Mouse (Mus musculus) forebrain, embryonic 11.5 days (tissue): ENCODE measurements around the gene Trip6. TPM values are rescaled to one million over a fixed set of nuclear protein-coding genes. Genes with fewer than 3 reads are reported as not detected.

Source experiments
- ATAC-seq: fragments of 200-750 bp; cut with Nextera tagmentation; replicated peaks from 2 replicates; pipeline ENCODE4 v1.8.0; 2017; ENCODE audit warnings: moderate TSS enrichment; ENCODE audit not compliant: low FRiP score
- DNase-seq: peaks from one replicate; pipeline ENCODE4 v3.0.0-alpha.2; 2017; ENCODE audit warnings: low spot score
- H3K27ac ChIP-seq: fragments of 300-500 bp; sonication (generic); 2 replicates; pipeline ENCODE4 v1.5.1; 2014; ENCODE audit warnings: low read depth, low read length
- H3K27me3 ChIP-seq: fragments of 300-500 bp; sonication (generic); 2 replicates; pipeline ENCODE4 v1.6.1; 2014; ENCODE audit warnings: mild to moderate bottlenecking, low read length, mixed read lengths; ENCODE audit not compliant: control insufficient read depth, insufficient read depth
- H3K36me3 ChIP-seq: fragments of 300-500 bp; sonication (generic); 2 replicates; pipeline ENCODE4 v1.6.1; 2014; ENCODE audit warnings: mild to moderate bottlenecking, low read length, moderate library complexity, mixed read lengths; ENCODE audit not compliant: control insufficient read depth, insufficient read depth
- H3K4me1 ChIP-seq: fragments of 300-500 bp; sonication (generic); replicated peaks from 2 replicates; pipeline ENCODE4 v1.6.1; 2014; ENCODE audit warnings: low read length, mixed read lengths; ENCODE audit not compliant: control insufficient read depth, insufficient read depth
- H3K4me2 ChIP-seq: fragments of 300-500 bp; sonication (generic); 2 replicates; pipeline ENCODE4 v1.6.1; 2014; ENCODE audit warnings: low read depth, mild to moderate bottlenecking, low read length, moderate library complexity, mixed read lengths; ENCODE audit not compliant: severe bottlenecking
- H3K4me3 ChIP-seq: fragments of 300-500 bp; sonication (generic); 2 replicates; pipeline ENCODE4 v1.5.1; 2014; ENCODE audit warnings: low read depth, low read length
- H3K9ac ChIP-seq: fragments of 300-500 bp; sonication (generic); 2 replicates; pipeline ENCODE4 v1.6.1; 2014; ENCODE audit warnings: low read length
- H3K9me3 ChIP-seq: fragments of 300-500 bp; sonication (generic); 2 replicates; pipeline ENCODE4 v1.6.1; 2016; ENCODE audit warnings: low read length, mixed read lengths; ENCODE audit not compliant: control insufficient read depth
- WGBS: fragments of 180-500 bp; shearing (Covaris S2); extraction: QIAGEN DNeasy Blood & Tissue Kit; methylation state at CpG from one replicate; pipeline ENCODE4 v1.1.7; 2014; 5-methylcytosine and 5-hydroxymethylcytosine counted together
- polyA plus RNA-seq: library from polyadenylated mRNA; unstranded; fragments of >200 nt; fragmentation: Nextera tagmentation; extraction: Ambion mirVana; gene quantifications from 2 replicates; pipeline ENCODE4 v1.2.1, GENCODE M21; 2014

Gene Trip6
- polyA plus RNA-seq, 1 experiment from 2014 or later = 50.1 TPM

DNA sequence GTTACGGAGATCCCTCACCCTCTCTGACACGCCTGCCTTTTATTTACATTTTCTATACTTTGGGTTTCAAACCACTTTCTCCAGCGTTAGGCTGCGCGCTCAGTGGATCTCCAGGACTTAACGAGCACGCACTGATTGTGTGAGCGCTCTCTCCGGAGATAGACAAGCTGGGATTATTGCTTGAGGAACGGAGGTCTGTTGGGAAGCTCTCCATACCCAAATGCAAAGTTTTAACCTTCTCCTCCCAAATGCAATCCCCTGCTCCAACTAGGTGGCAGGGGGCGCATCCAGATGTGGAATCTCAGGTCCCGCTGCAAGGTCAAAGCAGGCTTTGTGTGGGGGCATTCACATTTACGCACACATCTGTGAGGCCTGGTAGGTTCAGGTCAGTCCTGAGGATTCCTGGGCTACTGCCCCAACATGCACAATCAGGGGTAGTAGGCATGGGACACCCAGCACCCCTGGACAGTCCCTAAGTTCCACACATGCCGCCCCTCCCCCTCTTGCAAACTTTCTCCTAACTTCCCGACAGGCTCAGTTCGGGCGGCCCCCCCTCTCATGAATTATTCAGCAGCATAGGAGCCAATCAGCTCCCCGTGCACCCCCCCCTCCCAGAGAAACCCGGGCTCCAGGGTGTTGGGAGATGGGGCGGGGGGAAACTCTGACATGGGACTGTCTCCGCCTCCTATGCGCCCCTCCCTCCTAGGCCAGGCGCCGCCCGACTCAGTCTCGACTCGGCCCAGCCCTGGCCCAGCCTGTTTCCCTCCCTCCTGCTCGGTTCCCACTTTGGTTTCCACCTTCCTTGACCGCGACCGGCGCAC is 35.4 kb upstream of the Trip6 start, which contains the start of gene Ephb4:
Gene Ephb4, plus strand, starts transcription at position 726 of the 821 bp plus-strand sequence.
- Histone ChIP-seq H3K9me3 (no peaks in the 10 kb centered on the region), H3K4me2 (peak within 1 kb of the TSS; percentile 90), H3K27ac (peak within 1 kb of the TSS; percentile 81), H3K4me1 (peaks cover 22% of the 10 kb centered on the region), H3K36me3 (peaks cover 2% of the 10 kb centered on the region; the same call in 1 of the 2 replicates), H3K9ac (peak within 1 kb of the TSS; percentile 97), H3K4me3 (peak within 1 kb of the TSS; percentile 88), H3K27me3 (no peaks in the 10 kb centered on the region)
- peak; percentile 93 for ATAC-seq
- 1% methylated on average over 32 of the region's 32 CpGs for WGBS
- DNase-seq = peak; percentile 97

DNA sequence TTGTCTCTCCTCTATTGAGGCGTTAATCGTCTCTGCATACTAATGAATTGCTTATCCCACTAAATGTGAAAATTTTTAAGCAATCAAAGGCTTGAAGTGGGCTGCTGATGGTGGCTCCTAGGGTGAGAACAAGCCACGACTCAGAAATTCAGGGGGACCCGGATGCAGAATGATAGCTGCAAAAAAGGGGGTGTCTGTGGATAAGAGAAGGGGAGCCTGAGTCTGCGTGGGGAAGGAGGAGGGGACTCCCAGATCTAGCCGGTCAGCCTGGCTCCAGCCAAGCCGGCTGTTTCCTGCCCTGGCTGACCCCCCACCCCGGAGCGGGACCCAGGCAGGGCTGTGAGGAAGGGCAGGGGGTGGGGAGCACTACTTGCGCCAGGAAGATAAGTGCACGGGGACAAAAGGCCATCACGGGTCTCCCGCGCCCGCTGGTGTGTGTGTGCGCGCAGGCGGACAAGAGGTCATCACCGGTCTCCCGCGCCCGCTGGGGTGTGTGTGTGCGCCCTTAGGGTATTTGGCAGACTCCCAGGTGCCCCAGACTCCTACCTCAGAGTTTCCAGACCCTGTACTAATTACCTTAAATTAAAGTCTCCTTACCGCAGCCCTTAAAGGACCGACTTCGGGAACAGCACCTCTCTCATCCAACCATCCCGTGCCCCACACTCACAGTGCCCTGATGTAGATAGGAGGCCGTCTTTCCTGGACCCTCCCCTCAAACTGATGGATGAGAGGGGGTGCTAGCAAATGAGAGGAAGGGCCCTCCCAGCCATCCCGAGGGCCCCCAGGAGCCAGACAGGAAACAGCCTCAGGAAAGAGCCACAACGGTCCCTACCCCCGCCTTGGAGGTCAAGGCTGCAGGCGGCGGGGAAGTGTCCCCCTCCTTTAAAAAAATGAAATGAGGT is 34.5 kb upstream of the Trip6 start:
- Histone ChIP-seq H3K9ac (peak overlapping the region; percentile 97), H3K4me1 (peaks cover 22% of the 10 kb centered on the region), H3K9me3 (no peaks in the 10 kb centered on the region), H3K27ac (peak overlapping the region; percentile 74), H3K4me3 (peak overlapping the region; percentile 88), H3K27me3 (no peaks in the 10 kb centered on the region), H3K4me2 (peak overlapping the region; percentile 90), H3K36me3 (no peaks in the 10 kb centered on the region; the same call in 1 of the 2 replicates)
- ATAC-seq (0 out of 2 replicates have a peak, but pooled peaks have one; percentile 9), DNase-seq (peak; percentile 76)
- WGBS = under 1% methylated on average over 33 of the region's 33 CpGs

DNA sequence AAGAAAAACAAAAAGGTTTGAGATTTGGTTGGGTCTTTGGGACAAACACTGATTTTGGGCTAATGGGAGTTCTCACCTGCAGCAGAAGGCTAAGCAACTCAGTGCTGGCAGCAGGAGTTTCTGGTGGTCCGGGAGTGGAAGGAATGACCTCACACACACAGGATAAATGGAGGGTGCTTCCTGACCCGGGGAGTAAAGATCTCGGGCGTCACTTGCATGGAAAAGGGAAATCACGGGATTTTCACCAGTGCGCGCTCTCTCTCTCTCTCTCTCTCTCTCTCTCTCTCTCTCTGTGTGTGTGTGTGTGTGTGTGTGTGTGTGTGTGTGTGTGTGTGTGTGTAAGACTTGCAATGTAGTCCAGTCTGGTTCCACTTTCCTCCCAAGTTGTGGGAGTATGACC is 33.7 kb upstream of the Trip6 start:
- Histone ChIP-seq H3K4me2 (peak overlapping the region; percentile 90), H3K4me1 (peaks cover 22% of the 10 kb centered on the region)

DNA sequence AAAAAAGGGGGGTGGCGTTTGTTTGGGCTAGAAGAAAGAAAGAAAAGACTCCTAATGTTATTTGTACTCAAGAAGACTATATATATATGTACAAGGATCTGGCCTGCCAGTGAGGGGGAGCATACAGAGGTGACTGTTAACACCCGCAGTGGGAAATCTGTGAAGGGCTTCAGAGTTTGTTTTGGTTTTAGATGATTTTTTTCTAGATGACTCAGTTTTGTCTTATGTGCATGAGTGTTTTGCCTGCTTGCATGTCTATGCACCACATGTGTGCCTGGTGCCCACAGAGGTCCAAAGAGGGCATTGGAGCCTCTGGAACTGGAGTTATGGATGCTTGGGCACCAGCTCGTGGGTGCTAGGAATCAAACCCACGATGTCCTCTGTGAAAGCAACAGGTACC is 32.8 kb upstream of the Trip6 start:
- no peak overlapping the region for H3K4me2 ChIP-seq
- no peaks in the 10 kb centered on the region for H3K9me3 ChIP-seq
- no peak overlapping the region for H3K4me3 ChIP-seq
- WGBS = 88% methylated on average over 4 of the region's 4 CpGs
- H3K36me3 ChIP-seq = no peaks in the 10 kb centered on the region
- H3K27me3 ChIP-seq = no peaks in the 10 kb centered on the region
- no peak overlapping the region for H3K27ac ChIP-seq
- ATAC-seq (no peak), DNase-seq (no peak)
- peaks cover 13% of the 10 kb centered on the region for H3K4me1 ChIP-seq
- H3K9ac ChIP-seq = no peak overlapping the region

More for the DNA sequence above, 33.7 kb upstream of the Trip6 start:
- ATAC-seq (no peak), DNase-seq (no peak)
- H3K4me3 ChIP-seq = no peak overlapping the region
- H3K9ac ChIP-seq = no peak overlapping the region
- no peaks in the 10 kb centered on the region for H3K9me3 ChIP-seq
- no peaks in the 10 kb centered on the region for H3K27me3 ChIP-seq
- 18% methylated on average over 7 of the region's 7 CpGs for WGBS
- no peak overlapping the region for H3K27ac ChIP-seq
- no peaks in the 10 kb centered on the region for H3K36me3 ChIP-seq

DNA sequence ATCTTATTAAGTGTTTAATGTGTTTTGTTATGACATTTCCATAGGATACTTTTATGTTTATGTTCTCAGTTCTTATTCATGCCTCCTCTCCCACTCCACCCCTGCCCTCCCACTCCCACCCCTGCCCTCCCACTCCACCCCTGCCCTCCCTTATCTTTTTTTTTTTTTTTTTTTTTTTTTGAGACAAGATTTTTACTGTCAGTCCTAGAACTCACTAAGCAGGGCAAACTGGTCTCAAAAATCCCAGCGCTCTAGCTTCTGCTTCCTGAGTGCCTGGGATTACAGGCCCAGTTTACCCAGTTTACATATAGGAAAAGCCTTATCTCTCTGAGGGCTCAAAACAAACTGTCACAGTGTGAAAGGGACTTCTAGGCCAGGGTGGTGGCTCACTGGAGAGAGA is 32.2 kb upstream of the Trip6 start:
- no peaks in the 10 kb centered on the region for H3K36me3 ChIP-seq
- H3K4me3 ChIP-seq = no peak overlapping the region
- no peak for DNase-seq
- 71% methylated on average over 1 of the region's 1 CpGs for WGBS
- H3K27ac ChIP-seq = no peak overlapping the region
- no peak overlapping the region for H3K9ac ChIP-seq
- no peaks in the 10 kb centered on the region for H3K9me3 ChIP-seq
- no peaks in the 10 kb centered on the region for H3K27me3 ChIP-seq
- no peak for ATAC-seq
- H3K4me1 ChIP-seq = peaks cover 13% of the 10 kb centered on the region
- H3K4me2 ChIP-seq = no peak overlapping the region

DNA sequence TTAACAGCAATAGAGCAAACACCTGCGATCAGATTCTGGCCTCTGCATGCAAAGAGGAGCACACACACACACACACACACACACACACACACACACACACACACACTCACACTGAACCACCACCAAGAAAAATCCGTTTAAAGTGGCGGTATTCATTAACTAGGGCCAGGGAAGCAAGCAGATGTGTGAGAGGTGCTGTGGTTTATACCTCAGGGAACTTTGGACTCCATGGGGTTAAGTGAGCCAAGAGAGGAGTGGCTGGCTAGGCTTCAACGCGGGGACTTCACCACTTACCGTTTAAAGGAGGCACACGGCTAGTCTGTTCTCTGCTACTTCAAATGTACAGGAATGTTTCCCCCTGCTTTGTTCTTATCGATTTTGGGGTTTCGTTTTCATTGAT is 31.6 kb upstream of the Trip6 start:
- 25% methylated on average over 9 of the region's 9 CpGs for WGBS
- Histone ChIP-seq H3K9me3 (no peaks in the 10 kb centered on the region), H3K4me3 (no peak overlapping the region), H3K27ac (no peak overlapping the region), H3K4me1 (peaks cover 13% of the 10 kb centered on the region), H3K27me3 (no peaks in the 10 kb centered on the region), H3K36me3 (no peaks in the 10 kb centered on the region), H3K9ac (no peak overlapping the region), H3K4me2 (no peak overlapping the region)
- ATAC-seq = no peak
- DNase-seq = no peak

DNA sequence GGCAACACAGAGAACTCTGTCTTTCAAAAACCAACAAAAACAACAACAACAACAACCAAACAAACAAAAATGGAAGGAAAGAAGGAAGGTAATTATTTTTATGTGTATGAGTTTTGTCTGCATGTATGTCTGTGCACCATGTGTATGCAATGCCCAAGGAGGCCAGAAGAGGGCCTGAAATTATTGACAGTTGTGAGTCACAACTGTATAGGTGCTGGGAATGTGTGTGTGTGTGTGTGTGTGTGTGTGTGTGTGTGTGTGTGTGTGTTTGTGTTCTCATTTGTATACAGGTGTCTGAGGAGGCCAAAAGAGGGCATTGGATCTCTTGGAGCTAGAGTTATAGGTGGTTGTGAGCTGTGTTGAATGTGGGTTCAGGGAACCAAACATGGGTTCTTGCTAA is 29.7 kb upstream of the Trip6 start:
- Histone ChIP-seq H3K27ac (no peak overlapping the region), H3K27me3 (no peaks in the 10 kb centered on the region), H3K4me3 (no peak overlapping the region), H3K9ac (no peak overlapping the region), H3K36me3 (no peaks in the 10 kb centered on the region), H3K4me2 (no peak overlapping the region), H3K4me1 (peaks cover 22% of the 10 kb centered on the region), H3K9me3 (no peaks in the 10 kb centered on the region)
- DNase-seq = no peak
- no peak for ATAC-seq

DNA sequence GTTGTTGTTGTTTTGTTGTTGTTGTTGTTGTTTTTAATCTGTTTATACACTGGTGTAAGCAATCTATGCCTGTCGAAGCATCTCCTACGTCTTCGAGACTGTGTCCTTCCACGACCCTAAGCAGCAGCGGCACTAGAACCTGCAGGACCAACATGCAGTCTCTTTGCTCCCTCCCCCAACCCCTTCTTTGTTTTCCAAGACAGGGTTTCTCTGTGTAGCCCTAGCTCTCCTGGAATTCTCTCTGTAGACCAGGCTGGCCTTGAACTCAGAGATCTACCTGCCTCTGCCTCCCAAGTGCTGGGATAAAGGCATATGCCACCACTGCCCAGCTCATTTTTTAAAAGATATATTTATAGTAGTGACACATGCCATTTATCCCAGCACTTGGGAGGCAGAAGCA is 29.2 kb upstream of the Trip6 start:
- H3K4me3 ChIP-seq = no peak overlapping the region
- H3K9ac ChIP-seq = no peak overlapping the region
- H3K27me3 ChIP-seq = no peaks in the 10 kb centered on the region
- H3K27ac ChIP-seq = no peak overlapping the region
- 96% methylated on average over 5 of the region's 5 CpGs for WGBS
- H3K9me3 ChIP-seq = no peaks in the 10 kb centered on the region
- no peak for DNase-seq
- peaks cover 17% of the 10 kb centered on the region for H3K4me1 ChIP-seq
- no peak for ATAC-seq
- H3K36me3 ChIP-seq = no peaks in the 10 kb centered on the region
- no peak overlapping the region for H3K4me2 ChIP-seq
